Mouse (Mus musculus) CH12.LX (cell line): Measurements from ENCODE around the gene Cd59a. TPM values are rescaled to one million over a fixed set of nuclear protein-coding genes. Genes with fewer than 3 reads are reported as not detected.

Source experiments
- DNase-seq: peaks from one replicate; pipeline ENCODE4 v3.0.0-alpha.2; 2013; ENCODE audit errors: extremely low read depth
- H3K27ac ChIP-seq: 2 replicates; pipeline ENCODE4 v1.5.1; 2012; ENCODE audit warnings: low read depth, mild to moderate bottlenecking, control low read depth, moderate library complexity; ENCODE audit not compliant: insufficient read depth
- H3K27me3 ChIP-seq: replicated peaks from 2 replicates; pipeline ENCODE3; 2012; ENCODE audit warnings: inconsistent platforms
- H3K36me3 ChIP-seq, 2 experiments: replicated peaks in 1 of 2; 2 replicates each; pipeline versions ENCODE3 to v1.6.1; 2012; ENCODE audit warnings: inconsistent platforms in 1 of 2, low read length in 1 of 2, mild to moderate bottlenecking in 1 of 2, mixed read lengths in 1 of 2, moderate library complexity in 1 of 2; ENCODE audit not compliant: control insufficient read depth in 1 of 2, insufficient read depth in 1 of 2
- H3K4me1 ChIP-seq, 2 experiments: 2 replicates each; pipeline ENCODE4 v1.6.1; 2012; ENCODE audit warnings: inconsistent platforms in 1 of 2, moderate library complexity in 1 of 2; ENCODE audit not compliant: insufficient read depth in 2 of 2, control insufficient read depth in 1 of 2
- H3K4me2 ChIP-seq: 2 replicates; pipeline ENCODE4 v1.6.1; 2012; ENCODE audit warnings: low read depth, mild to moderate bottlenecking, control low read depth; ENCODE audit not compliant: poor library complexity, insufficient read depth, severe bottlenecking
- H3K4me3 ChIP-seq, 3 experiments: fragments of 150-350 bp in 1 of 3; sonication (generic) in 1 of 3; replicated peaks in 1 of 3; 2 replicates each; pipeline versions ENCODE3 to v1.5.1; 2011 to 2012; ENCODE audit warnings: low read depth in 2 of 3, low read length in 2 of 3, mild to moderate bottlenecking in 2 of 3, moderate library complexity in 2 of 3, control low read depth in 1 of 3, improper control_type of control experiment in 1 of 3, inconsistent platforms in 1 of 3, mixed read lengths in 1 of 3; ENCODE audit not compliant: poor library complexity in 1 of 3
- H3K79me2 ChIP-seq: replicated peaks from 2 replicates; pipeline ENCODE4 v1.6.1; 2012; ENCODE audit warnings: mild to moderate bottlenecking, moderate library complexity; ENCODE audit not compliant: control insufficient read depth, poor library complexity, insufficient read depth, severe bottlenecking; ENCODE audit errors: extremely low read depth
- H3K9ac ChIP-seq: 2 replicates; pipeline ENCODE4 v1.6.1; 2012; ENCODE audit warnings: low read depth, mild to moderate bottlenecking, control low read depth, moderate library complexity; ENCODE audit not compliant: insufficient read depth
- H3K9me3 ChIP-seq: replicated peaks from 2 replicates; pipeline ENCODE3; 2012; ENCODE audit warnings: low read length, inconsistent platforms, mixed read lengths
- E2F4 ChIP-seq: IDR thresholded peaks from 2 replicates; pipeline ENCODE4 v1.6.1; 2011; ENCODE audit warnings: low read depth, low read length, improper control_type of control experiment; ENCODE audit not compliant: insufficient replicate concordance
- ELF1 ChIP-seq: IDR thresholded peaks from 2 replicates; pipeline ENCODE4 v1.6.1; 2014; ENCODE audit warnings: low read depth, mild to moderate bottlenecking, inconsistent platforms, low read length, improper control_type of control experiment
- EP300 ChIP-seq: IDR thresholded peaks from 2 replicates; pipeline ENCODE4 v1.6.1; 2011; ENCODE audit warnings: low read length, improper control_type of control experiment
- KAT2A ChIP-seq: IDR thresholded peaks from 2 replicates; pipeline ENCODE4 v1.6.1; 2012; ENCODE audit warnings: low read length, improper control_type of control experiment, inconsistent platforms; ENCODE audit not compliant: insufficient replicate concordance
- MEF2A ChIP-seq: IDR thresholded peaks from 2 replicates; pipeline ENCODE4 v1.6.1; 2014; ENCODE audit warnings: low read depth, mild to moderate bottlenecking, inconsistent platforms, low read length, improper control_type of control experiment, borderline replicate concordance
- MXI1 ChIP-seq: IDR thresholded peaks from 2 replicates; pipeline ENCODE4 v1.6.1; 2011; ENCODE audit warnings: mild to moderate bottlenecking, low read depth, low read length, improper control_type of control experiment
- PAX5 ChIP-seq: IDR thresholded peaks from 2 replicates; pipeline ENCODE4 v1.6.1; 2012; ENCODE audit warnings: low read length, inconsistent platforms, mixed read lengths
- TBP ChIP-seq: conservative IDR thresholded peaks from 2 replicates; pipeline ENCODE4 v1.6.1; 2011; ENCODE audit warnings: low read depth, low read length, improper control_type of control experiment
- ZKSCAN1 ChIP-seq: IDR thresholded peaks from 2 replicates; pipeline ENCODE4 v1.6.1; 2012; ENCODE audit warnings: low read depth, inconsistent platforms, low read length, improper control_type of control experiment, borderline replicate concordance
- ZMIZ1 ChIP-seq: IDR thresholded peaks from 2 replicates; pipeline ENCODE4 v1.6.1; 2012; ENCODE audit warnings: low read depth, mild to moderate bottlenecking, inconsistent platforms, low read length, improper control_type of control experiment
- ZNF384 ChIP-seq: IDR thresholded peaks from 2 replicates; pipeline ENCODE4 v1.6.1; 2012; ENCODE audit warnings: low read depth, low read length, improper control_type of control experiment, inconsistent platforms
- dilution Hi-C: fragments of 300-500 bp; cut with MboI; formaldehyde crosslinking; loops from 2 replicates; pipeline ENCODE4 v1.14.3; 2020; ENCODE audit warnings: low sequenced_read_pairs; ENCODE audit not compliant: extremely low pct_unique_long_range_greater_than_20kb, extremely low pct_ligation_motif_present
- in situ Hi-C: fragments of 300-500 bp; cut with MboI; formaldehyde crosslinking; loops from 3 replicates; pipeline ENCODE4 v1.14.3; 2019; ENCODE audit warnings: low sequenced_read_pairs, low pct_ligation_motif_present, low pct_unique_long_range_greater_than_20kb, mixed read lengths
- polyA plus RNA-seq: library from polyadenylated mRNA; unstranded; fragments of >175 nt; gene quantifications from 2 replicates; pipeline ENCODE4 v1.2.1, GENCODE M21; 2012; ENCODE audit warnings: low read depth; ENCODE audit not compliant: insufficient read length
- total RNA-seq, 2 experiments: library from RNA; depleted of rRNA; stranded (reverse); fragments of 300-350 nt in 1 of 2; fragments of >200 nt in 1 of 2; gene quantifications; 2 replicates each; pipeline ENCODE4 v1.2.3; 2012 to 2014

The Cd59a gene
- total and polyA plus RNA-seq, 3 experiments = 4.5 to 6.6 (median 4.8) TPM

- no peaks in the 10 kb centered on the region for H3K9me3 ChIP-seq
- no peak overlapping the region for H3K27ac ChIP-seq
- H3K27me3 ChIP-seq = peaks cover 28% of the 10 kb centered on the region
- DNase-seq = no peak
- TF ChIP-seq E2F4 (no peak), MXI1 (no peak), MEF2A (no peak), ZMIZ1 (no peak), TBP (no peak), ZKSCAN1 (no peak), ZNF384 (no peak), PAX5 (no peak), KAT2A (no peak)
- no peak overlapping the region for H3K9ac ChIP-seq
- no peaks in the 10 kb centered on the region for H3K79me2 ChIP-seq
- dilution Hi-C loops = no loop called here
- H3K4me2 ChIP-seq = no peak overlapping the region
- peaks cover 0 to 16% of the 10 kb centered on the region in 2 experiments; a peak in 2 of 4 replicates for H3K4me1 ChIP-seq
- H3K4me3 ChIP-seq = no peak overlapping the region
- in situ Hi-C loops = loop anchor here (10.0 kb wide), 1 partner anchor 274 kb away; no protein-coding TSS in a partner anchor
- H3K36me3 ChIP-seq = no peaks in the 10 kb centered on the region
Measured at GRCm38 (mm10) chr2:104120312-104120711, 24.7 kb downstream of the Cd59a start.

GRCm38 (mm10) chr2:104121681-104122504, 26.3 kb downstream of the Cd59a start:
- no peaks in the 10 kb centered on the region for H3K36me3 ChIP-seq
- H3K9ac ChIP-seq = no peak overlapping the region
- no peaks in the 10 kb centered on the region for H3K79me2 ChIP-seq
- peak; percentile 46; the same call in 1 of the 2 replicates for TF ChIP-seq EP300
- peak; percentile 46 for TF ChIP-seq ZNF384
- TF ChIP-seq ELF1 = no peak
- DNase-seq = no peak
- H3K4me3 ChIP-seq = peak overlapping the region in 2 of 3 experiments; percentile 13 to 57
- peaks cover 42% of the 10 kb centered on the region for H3K27me3 ChIP-seq
- H3K4me1 ChIP-seq = peaks cover 0 to 16% of the 10 kb centered on the region in 2 experiments; a peak in 2 of 4 replicates
- peaks cover 4% of the 10 kb centered on the region for H3K9me3 ChIP-seq
- in situ Hi-C loops = loop anchor here (10.0 kb wide), 1 partner anchor 273 kb away; no protein-coding TSS in a partner anchor
- peak overlapping the region; percentile 70; the same call in 1 of the 2 replicates for H3K4me2 ChIP-seq
- H3K27ac ChIP-seq = no peak overlapping the region
- dilution Hi-C loops = no loop called here
